Mouse (Mus musculus) limb, embryonic 15.5 days (tissue): ENCODE data around the gene Dhx34. TPM values are rescaled to one million over a fixed set of nuclear protein-coding genes. Genes with fewer than 3 reads are reported as not detected.

Experiments
- ATAC-seq: fragments of 200-750 bp; cut with Nextera tagmentation; 2 replicates; pipeline ENCODE4 v1.8.0; 2017; ENCODE audit warnings: low read depth, moderate TSS enrichment; ENCODE audit not compliant: insufficient number of reproducible peaks, low FRiP score, low TSS enrichment
- H3K27ac ChIP-seq: fragments of 300-500 bp; sonication (generic); 2 replicates; pipeline ENCODE4 v1.5.1; 2015; ENCODE audit warnings: moderate library complexity, mild to moderate bottlenecking, inconsistent platforms
- H3K27me3 ChIP-seq: fragments of 300-500 bp; sonication (generic); 2 replicates; pipeline ENCODE4 v1.6.1; 2015; ENCODE audit warnings: inconsistent platforms
- H3K36me3 ChIP-seq: fragments of 300-500 bp; sonication (generic); 2 replicates; pipeline ENCODE4 v1.6.1; 2015; ENCODE audit warnings: inconsistent platforms
- H3K4me1 ChIP-seq: fragments of 300-500 bp; sonication (generic); 2 replicates; pipeline ENCODE4 v1.6.1; 2015; ENCODE audit warnings: inconsistent platforms
- H3K4me2 ChIP-seq: fragments of 300-500 bp; sonication (generic); 2 replicates; pipeline ENCODE4 v1.6.1; 2015; ENCODE audit warnings: mild to moderate bottlenecking, inconsistent platforms
- H3K4me3 ChIP-seq: fragments of 300-500 bp; sonication (generic); 2 replicates; pipeline ENCODE4 v1.5.1; 2015; ENCODE audit warnings: mild to moderate bottlenecking, inconsistent platforms
- H3K9ac ChIP-seq: fragments of 300-500 bp; sonication (generic); 2 replicates; pipeline ENCODE4 v1.6.1; 2015; ENCODE audit warnings: inconsistent platforms
- H3K9me3 ChIP-seq: fragments of 300-500 bp; sonication (generic); 2 replicates; pipeline ENCODE4 v1.6.1; 2016; ENCODE audit warnings: inconsistent platforms
- WGBS: fragments of 180-500 bp; shearing (Covaris S2); methylation state at CpG from one replicate; pipeline ENCODE4 v1.1.7; 2015; 5-methylcytosine and 5-hydroxymethylcytosine counted together
- polyA plus RNA-seq: library from polyadenylated mRNA; unstranded; fragments of >200 nt; fragmentation: Nextera tagmentation; extraction: Ambion mirVana; gene quantifications from 2 replicates; pipeline ENCODE4 v1.2.1, GENCODE M21; 2015

The Dhx34 gene
- polyA plus RNA-seq, 1 experiment from 2014 or later = 13.5 TPM

- H3K9ac ChIP-seq = no peak overlapping the region
- 57% methylated on average over 1 of the region's 4 CpGs for WGBS
- ATAC-seq = no peak
- H3K4me2 ChIP-seq = no peak overlapping the region
- H3K4me1 ChIP-seq = no peaks in the 10 kb centered on the region
- no peaks in the 10 kb centered on the region for H3K9me3 ChIP-seq
- H3K27ac ChIP-seq = no peak overlapping the region
- no peaks in the 10 kb centered on the region for H3K36me3 ChIP-seq
- H3K27me3 ChIP-seq = no peaks in the 10 kb centered on the region
- H3K4me3 ChIP-seq = no peak overlapping the region
Measured at GRCm38 (mm10) chr7:16245958-16246357, 24.1 kb upstream of the Dhx34 start.

- Histone ChIP-seq H3K36me3 (no peaks in the 10 kb centered on the region), H3K27me3 (no peaks in the 10 kb centered on the region), H3K4me2 (no peak within 1 kb of the TSS), H3K9me3 (no peaks in the 10 kb centered on the region), H3K27ac (no peak within 1 kb of the TSS), H3K4me3 (no peak within 1 kb of the TSS), H3K4me1 (no peaks in the 10 kb centered on the region), H3K9ac (no peak within 1 kb of the TSS)
- 71% methylated on average over 5 of the region's 5 CpGs for WGBS
- ATAC-seq = no peak
Measured at GRCm38 (mm10) chr7:16244067-16244466, 22.2 kb upstream of the Dhx34 start, which contains the start of gene C5ar2. C5ar2 (minus strand) TSS chr7:16244154.

- 74% methylated on average over 6 of the region's 6 CpGs for WGBS
- H3K36me3 ChIP-seq = no peaks in the 10 kb centered on the region
- H3K4me1 ChIP-seq = no peaks in the 10 kb centered on the region
Measured at GRCm38 (mm10) chr7:16242198-16242597, 20.4 kb upstream of the Dhx34 start.

GRCm38 (mm10) chr7:16241787-16242186 lies 19.9 kb upstream of the Dhx34 start:
- no peak overlapping the region for H3K4me2 ChIP-seq
- H3K9ac ChIP-seq = no peak overlapping the region
- no peak overlapping the region for H3K27ac ChIP-seq
- no peaks in the 10 kb centered on the region for H3K27me3 ChIP-seq
- no peaks in the 10 kb centered on the region for H3K36me3 ChIP-seq
- no peak overlapping the region for H3K4me3 ChIP-seq
- H3K9me3 ChIP-seq = no peaks in the 10 kb centered on the region
- WGBS = 51% methylated on average over 11 of the region's 11 CpGs
- ATAC-seq = no peak
- no peaks in the 10 kb centered on the region for H3K4me1 ChIP-seq

More at GRCm38 (mm10) chr7:16242198-16242597, 20.4 kb upstream of the Dhx34 start:
- Histone ChIP-seq H3K27me3 (no peaks in the 10 kb centered on the region), H3K4me3 (no peak overlapping the region), H3K9me3 (no peaks in the 10 kb centered on the region), H3K27ac (no peak overlapping the region), H3K4me2 (no peak overlapping the region), H3K9ac (no peak overlapping the region)
- ATAC-seq = no peak

- Histone ChIP-seq H3K4me2 (no peak overlapping the region), H3K9me3 (no peaks in the 10 kb centered on the region), H3K4me3 (no peak overlapping the region), H3K27me3 (no peaks in the 10 kb centered on the region), H3K36me3 (no peaks in the 10 kb centered on the region), H3K27ac (no peak overlapping the region), H3K9ac (no peak overlapping the region), H3K4me1 (no peaks in the 10 kb centered on the region)
- WGBS = 89% methylated on average over 1 of the region's 1 CpGs
- ATAC-seq = no peak
Measured at GRCm38 (mm10) chr7:16240978-16241303, 19.1 kb upstream of the Dhx34 start.

- Histone ChIP-seq H3K36me3 (no peaks in the 10 kb centered on the region), H3K27ac (no peak overlapping the region), H3K27me3 (no peaks in the 10 kb centered on the region), H3K4me3 (no peak overlapping the region), H3K4me1 (no peaks in the 10 kb centered on the region), H3K9ac (no peak overlapping the region), H3K9me3 (no peaks in the 10 kb centered on the region), H3K4me2 (no peak overlapping the region)
- WGBS = 74% methylated on average over 7 of the region's 7 CpGs
- no peak for ATAC-seq
Measured at GRCm38 (mm10) chr7:16240281-16240977, 18.6 kb upstream of the Dhx34 start.

- Histone ChIP-seq H3K4me3 (no peak overlapping the region), H3K36me3 (no peaks in the 10 kb centered on the region), H3K4me1 (no peaks in the 10 kb centered on the region), H3K27me3 (no peaks in the 10 kb centered on the region), H3K9me3 (no peaks in the 10 kb centered on the region), H3K9ac (no peak overlapping the region), H3K4me2 (no peak overlapping the region), H3K27ac (no peak overlapping the region)
- no peak for ATAC-seq
- 53% methylated on average over 9 of the region's 9 CpGs for WGBS
Measured at GRCm38 (mm10) chr7:16239554-16239997, 17.7 kb upstream of the Dhx34 start.

- Histone ChIP-seq H3K9ac (no peak overlapping the region), H3K36me3 (no peaks in the 10 kb centered on the region), H3K9me3 (no peaks in the 10 kb centered on the region), H3K4me3 (no peak overlapping the region), H3K27ac (no peak overlapping the region), H3K4me1 (0 out of 2 replicates have a peak, but pooled peaks cover 3% of the 10 kb centered on the region), H3K27me3 (no peaks in the 10 kb centered on the region), H3K4me2 (no peak overlapping the region)
- WGBS = 29% methylated on average over 5 of the region's 5 CpGs
- ATAC-seq = no peak
Measured at GRCm38 (mm10) chr7:16229869-16230268, 8.0 kb upstream of the Dhx34 start.

GRCm38 (mm10) chr7:16213986-16214385 lies 7.9 kb downstream of the Dhx34 start:
- 90% methylated on average over 9 of the region's 9 CpGs for WGBS
- H3K9ac ChIP-seq = no peak overlapping the region
- H3K27ac ChIP-seq = no peak overlapping the region
- peaks cover 92% of the 10 kb centered on the region for H3K36me3 ChIP-seq
- H3K4me3 ChIP-seq = no peak overlapping the region
- no peak overlapping the region for H3K4me2 ChIP-seq
- no peaks in the 10 kb centered on the region for H3K4me1 ChIP-seq
- ATAC-seq = no peak
- no peaks in the 10 kb centered on the region for H3K27me3 ChIP-seq
- H3K9me3 ChIP-seq = no peaks in the 10 kb centered on the region

- Histone ChIP-seq H3K9ac (no peak overlapping the region), H3K4me3 (no peak overlapping the region), H3K9me3 (no peaks in the 10 kb centered on the region), H3K4me2 (no peak overlapping the region), H3K27ac (no peak overlapping the region), H3K36me3 (peaks cover 93% of the 10 kb centered on the region), H3K4me1 (no peaks in the 10 kb centered on the region), H3K27me3 (no peaks in the 10 kb centered on the region)
- no peak for ATAC-seq
- WGBS = 91% methylated on average over 6 of the region's 6 CpGs
Measured at GRCm38 (mm10) chr7:16213196-16213595, 8.6 kb downstream of the Dhx34 start.

- Histone ChIP-seq H3K9me3 (no peaks in the 10 kb centered on the region), H3K36me3 (peaks cover 85% of the 10 kb centered on the region), H3K4me1 (no peaks in the 10 kb centered on the region), H3K4me3 (no peak overlapping the region), H3K27ac (no peak overlapping the region), H3K27me3 (no peaks in the 10 kb centered on the region), H3K4me2 (no peak overlapping the region), H3K9ac (no peak overlapping the region)
- ATAC-seq = no peak
- WGBS = 64% methylated on average over 12 of the region's 12 CpGs
Measured at GRCm38 (mm10) chr7:16210862-16211365, 10.9 kb downstream of the Dhx34 start.

- Histone ChIP-seq H3K27ac (no peak overlapping the region), H3K27me3 (no peaks in the 10 kb centered on the region), H3K9me3 (no peaks in the 10 kb centered on the region), H3K36me3 (peaks cover 81% of the 10 kb centered on the region), H3K4me1 (no peaks in the 10 kb centered on the region), H3K4me2 (no peak overlapping the region), H3K4me3 (no peak overlapping the region), H3K9ac (no peak overlapping the region)
- 83% methylated on average over 21 of the region's 21 CpGs for WGBS
- no peak for ATAC-seq
Measured at GRCm38 (mm10) chr7:16208781-16209665, 12.8 kb downstream of the Dhx34 start.
